Mouse (Mus musculus) thymus, postnatal 25 days (tissue): Measurements from ENCODE around the gene Elof1.
A peak's percentile ranks its signal among the peaks of the same experiment; 100 is the strongest.

Experiments
- DNase-seq: peaks from one replicate; pipeline ENCODE4 v3.0.0; 2022

Elof1 gene

GRCm38 (mm10) chr9:22135644-22136390 is 18.8 kb upstream of the Elof1 start, which contains the start of gene Acp5:
Acp5 (minus strand) TSS chr9:22135711.
- DNase-seq: peak; percentile 45

DNA sequence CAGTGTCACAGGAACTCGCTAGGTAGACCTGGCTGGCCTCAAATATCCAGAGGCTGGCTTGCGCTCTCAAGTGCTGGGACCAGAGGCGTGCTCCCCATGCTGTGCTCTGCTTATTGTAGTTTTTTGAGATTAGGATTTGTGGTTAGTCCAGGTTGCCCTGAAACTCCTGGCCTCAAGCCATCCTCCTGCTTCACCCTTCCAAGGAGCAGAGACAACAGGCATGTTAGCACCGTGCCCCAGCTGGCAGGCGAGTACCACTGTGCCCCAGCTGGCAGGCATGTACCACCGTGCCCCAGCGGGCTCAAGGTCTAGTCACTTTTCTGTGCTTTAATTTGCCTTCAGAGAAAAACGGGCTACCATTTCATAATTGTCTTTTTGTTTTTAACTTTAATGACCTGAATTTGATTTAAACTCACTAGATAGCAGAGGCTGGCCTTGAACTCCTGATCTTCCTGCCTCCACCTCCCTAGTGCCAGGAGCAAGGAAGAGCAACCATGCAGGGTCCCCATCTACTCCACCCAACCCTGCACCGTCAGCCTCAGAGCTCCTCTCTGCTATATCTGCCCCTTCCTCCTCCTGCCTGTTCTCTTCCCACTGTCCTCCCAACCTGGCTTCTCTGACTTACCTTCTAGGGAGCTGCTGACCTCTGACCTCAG is 18.1 kb upstream of the Elof1 start:
- no peak for DNase-seq

- DNase-seq: no peak
Observed at GRCm38 (mm10) chr9:22134246-22134890, 17.4 kb upstream of the Elof1 start.

DNA sequence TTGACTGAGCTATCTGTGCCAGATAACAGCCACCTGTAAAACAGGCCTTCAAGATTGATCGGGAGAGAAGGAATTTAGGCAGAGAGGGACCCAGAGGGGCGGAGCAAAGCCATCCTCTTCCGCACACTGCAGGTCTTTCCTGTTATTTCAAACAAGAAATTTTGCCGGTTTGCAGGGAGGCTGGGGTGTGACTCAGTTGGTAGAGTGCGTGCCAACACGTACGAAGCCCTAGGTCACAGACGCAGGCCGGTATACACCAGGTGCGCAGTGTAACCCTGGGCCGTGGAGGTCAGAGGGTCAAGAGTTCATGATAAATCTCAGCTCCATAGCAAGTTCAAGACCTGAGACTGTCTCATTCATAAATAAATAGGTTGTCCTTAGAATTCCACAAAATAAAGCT is 15.2 kb upstream of the Elof1 start:
- DNase-seq: no peak

DNA sequence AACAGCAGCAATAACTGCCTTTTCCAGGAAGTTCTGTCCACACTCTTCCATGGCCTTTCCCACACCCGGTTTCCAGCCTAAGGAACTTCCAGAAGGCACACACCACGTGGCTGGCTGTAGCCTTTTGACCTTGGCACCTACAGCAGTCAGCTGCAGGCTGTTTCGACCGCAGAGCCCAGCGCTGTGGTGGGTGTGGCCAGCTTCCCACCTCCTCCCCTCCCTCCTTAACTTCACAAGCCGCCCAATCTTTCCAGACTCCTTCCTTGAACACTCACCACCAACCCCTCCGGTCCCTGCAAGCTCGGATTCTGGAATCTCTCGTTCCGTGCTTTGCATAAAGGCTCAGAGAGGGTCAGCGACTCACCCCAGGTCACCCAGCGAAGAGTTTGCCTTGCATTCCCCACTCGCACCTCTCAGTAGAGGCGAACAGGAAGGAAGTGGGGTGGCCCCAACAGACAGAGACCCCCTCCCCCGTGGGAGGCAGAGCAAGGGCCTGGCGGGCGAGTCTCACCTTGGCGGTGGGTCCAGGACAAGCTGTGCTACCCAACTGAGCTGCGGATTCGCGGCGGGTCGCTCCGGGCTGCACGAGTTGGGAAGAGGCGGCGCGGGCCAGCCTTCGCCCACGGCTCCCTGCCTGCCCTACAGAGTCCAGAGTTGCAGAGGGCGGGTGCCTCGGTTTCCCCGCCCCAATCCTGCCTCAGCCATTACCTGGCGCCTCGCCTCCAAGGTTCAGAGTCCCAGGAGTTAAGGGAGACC is 14.4 kb upstream of the Elof1 start:
- DNase-seq: peak; percentile 86

- DNase-seq: no peak
Observed at GRCm38 (mm10) chr9:22125246-22126027, 8.5 kb upstream of the Elof1 start.

DNA sequence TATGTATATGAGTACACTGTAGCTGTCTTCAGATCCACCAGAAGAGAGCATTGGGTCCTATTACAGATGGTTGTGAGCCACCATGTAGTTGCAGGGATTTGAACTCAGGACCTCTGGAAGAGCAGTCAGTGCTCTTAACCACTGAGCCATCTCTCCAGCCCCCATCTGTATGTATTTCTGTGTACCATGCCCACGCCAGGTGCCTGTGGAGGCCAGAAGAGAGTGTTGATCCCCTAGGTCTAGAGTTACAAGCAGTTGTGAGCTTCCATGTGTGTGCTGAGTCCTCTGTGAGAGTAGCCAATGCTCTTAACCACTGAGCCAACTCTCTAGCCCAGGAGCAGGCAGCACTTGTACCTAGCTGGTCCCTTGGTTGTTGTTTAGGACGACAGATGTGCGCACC is 7.2 kb upstream of the Elof1 start:
- no peak for DNase-seq

DNA sequence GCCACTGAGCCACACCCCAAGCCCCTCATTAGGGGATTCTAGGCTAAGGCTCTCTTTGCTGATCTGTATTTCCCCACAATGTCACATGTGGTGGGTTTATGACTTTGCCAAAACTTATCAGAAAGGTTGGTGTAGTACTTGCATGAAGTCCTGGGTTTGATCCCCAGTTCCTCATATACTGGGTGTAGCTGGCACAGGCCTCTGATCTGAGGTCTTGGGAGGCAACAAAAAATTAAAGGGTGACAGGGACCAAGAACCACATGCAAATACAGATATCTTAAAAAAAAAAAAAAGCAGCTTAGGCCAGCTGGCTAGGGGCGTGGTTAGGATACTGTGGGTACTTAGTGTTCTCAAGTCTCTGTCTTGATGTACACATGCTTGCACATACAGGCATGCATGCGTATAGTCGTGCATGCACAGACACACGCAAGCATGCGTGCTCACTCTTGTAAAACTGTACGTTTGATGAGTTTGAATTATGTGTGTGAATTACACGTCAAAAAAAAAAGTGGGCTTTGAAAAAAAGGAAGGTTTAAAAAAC is 6.2 kb upstream of the Elof1 start:
- no peak for DNase-seq

DNA sequence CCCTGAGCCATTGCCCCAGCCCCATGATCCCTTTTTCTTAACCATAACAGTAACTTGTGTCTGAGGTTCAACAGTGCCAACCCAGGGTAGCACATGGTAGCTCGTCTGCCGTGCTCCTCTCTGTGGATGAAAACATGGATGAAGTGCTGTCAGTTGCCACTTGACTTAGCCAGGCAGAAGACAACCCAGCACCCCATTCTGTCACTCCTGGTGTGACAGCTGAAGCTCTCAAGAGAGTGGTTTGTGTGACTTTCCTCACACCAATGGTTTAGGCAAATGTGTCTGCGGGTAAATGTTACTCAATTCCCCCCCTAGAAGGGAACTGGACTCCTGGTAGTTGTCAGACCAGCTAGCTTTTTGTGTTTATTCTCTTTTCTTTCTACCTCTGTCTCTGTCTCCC is 5.0 kb upstream of the Elof1 start:
- no peak for DNase-seq

DNA sequence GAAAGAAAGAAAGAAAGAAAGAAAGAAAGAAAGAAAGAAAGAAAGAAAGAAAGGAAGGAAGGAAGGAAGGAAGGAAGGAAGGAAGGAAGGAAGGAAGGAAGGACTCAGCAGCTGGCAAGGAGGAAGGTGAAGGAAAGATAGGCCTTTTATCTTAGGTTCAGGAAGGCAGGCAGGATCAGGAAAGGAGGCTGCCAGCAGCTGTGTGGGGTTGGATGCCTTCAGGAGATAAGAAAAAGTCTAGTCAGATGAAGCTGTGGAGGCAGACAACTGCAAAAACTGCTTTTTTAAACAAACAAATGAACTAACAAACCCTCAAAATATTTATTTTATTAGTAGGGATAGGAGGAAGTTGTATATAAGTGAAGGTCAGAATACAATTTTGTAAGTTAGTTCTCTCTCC is 4.6 kb upstream of the Elof1 start:
- no peak for DNase-seq

DNA sequence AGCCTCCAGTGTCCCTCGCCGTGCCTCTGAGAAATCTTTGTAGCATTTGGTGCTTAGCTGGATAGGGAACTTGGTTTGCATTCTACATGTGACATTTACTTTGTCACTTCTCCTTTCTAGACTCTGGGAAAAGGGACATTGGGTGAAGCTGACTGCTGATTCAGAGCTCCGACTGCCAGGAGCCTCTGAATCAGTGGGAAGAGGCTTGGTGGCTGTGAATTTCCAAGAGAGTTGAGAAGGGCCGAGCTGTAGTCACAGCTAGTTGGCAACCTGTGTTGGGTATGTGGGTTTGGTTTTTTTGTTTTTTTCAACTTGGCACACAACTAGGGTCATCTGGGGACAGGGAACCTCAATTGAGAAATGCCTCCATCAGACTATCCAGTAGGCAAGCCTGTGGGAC is 2.6 kb upstream of the Elof1 start:
- DNase-seq: no peak

GRCm38 (mm10) chr9:22117754-22118456 is 933 bp upstream of the Elof1 start:
- DNase-seq: peak; percentile 71

GRCm38 (mm10) chr9:22116086-22116485 is 886 bp downstream of the Elof1 start:
- no peak for DNase-seq

DNA sequence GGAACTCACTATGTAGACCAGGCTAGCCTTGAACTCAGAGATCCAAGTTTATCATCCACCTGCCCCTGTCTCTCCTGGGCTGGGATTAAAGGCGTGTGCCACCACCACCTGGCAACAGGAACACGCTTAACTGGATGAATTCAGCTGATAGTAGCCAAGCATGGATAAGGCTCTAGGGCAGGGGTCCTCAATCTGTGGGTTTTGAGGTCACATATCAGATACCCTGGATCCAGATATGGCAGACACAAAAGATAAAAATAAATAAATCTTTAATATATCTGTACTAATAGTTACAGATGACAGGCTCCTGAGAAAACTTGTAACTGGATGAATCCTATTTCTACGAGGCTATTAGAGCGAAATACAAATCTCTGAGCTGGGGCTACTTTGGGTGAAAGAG is 1.3 kb downstream of the Elof1 start:
- no peak for DNase-seq

- no peak for DNase-seq
Observed at GRCm38 (mm10) chr9:22108194-22108593, 8.8 kb downstream of the Elof1 start.

- no peak for DNase-seq
Observed at GRCm38 (mm10) chr9:22099922-22100321, 17.1 kb downstream of the Elof1 start.

DNA sequence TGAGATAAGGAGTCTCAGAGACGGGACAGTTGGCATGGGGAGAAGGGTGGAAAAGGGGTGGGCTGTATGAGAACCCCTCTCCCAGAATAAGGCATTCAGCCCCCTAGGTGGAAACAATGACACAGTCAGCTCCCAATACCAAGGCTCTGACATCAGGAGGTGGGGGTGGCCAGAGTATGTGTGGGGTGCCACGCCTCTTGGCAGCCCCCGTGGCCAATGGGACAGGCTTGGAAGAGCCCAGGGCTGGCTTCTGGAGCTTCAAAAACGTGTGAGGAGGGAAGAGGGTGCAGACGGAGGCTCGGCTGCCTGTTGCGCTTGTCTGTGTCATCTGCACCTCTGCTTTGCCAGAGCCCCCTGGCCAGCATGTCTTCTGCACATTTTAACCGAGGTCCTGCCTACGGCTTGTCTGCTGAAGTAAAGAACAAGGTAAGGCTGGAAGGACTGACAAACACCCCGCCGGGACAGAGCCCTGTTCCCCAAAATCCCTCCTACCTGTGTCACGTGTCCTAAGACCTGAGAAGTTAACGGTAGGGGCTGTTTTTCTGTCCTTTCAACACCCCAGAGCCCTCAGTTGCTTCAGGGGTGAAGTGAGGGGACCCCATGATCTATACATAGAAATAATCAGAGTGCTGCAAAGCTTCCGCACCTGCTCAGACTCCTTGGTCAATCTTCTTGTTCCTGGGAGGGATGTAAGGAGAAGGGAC is 17.8 kb downstream of the Elof1 start, which contains the start of gene Cnn1:
Cnn1 (plus strand) TSS at position 224 of the 704 bp plus-strand sequence.
- no peak for DNase-seq

- DNase-seq: peak; percentile 80
Observed at GRCm38 (mm10) chr9:22095854-22096307, 21.1 kb downstream of the Elof1 start.

DNA sequence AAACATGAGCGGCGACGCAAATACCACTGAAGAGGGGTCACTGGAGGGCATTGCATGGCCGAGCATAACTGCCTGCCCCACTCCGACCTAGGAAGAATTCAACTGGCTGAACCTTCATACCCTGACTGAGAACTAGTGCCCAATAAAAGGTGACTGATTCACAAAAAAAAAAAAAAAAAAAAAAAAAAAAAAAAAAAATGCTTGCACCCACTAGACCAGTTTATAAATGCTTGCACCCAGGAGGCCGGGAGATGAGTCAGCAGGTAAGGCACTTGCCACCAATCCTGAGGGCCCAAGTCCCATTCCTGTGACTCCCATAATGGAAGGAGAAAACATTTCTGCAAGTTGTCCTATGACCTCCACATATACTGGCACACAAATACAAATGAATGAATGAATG is 24.2 kb downstream of the Elof1 start:
- DNase-seq: no peak

GRCm38 (mm10) chr9:22089986-22090385 is 27.0 kb downstream of the Elof1 start:
- no peak for DNase-seq

DNA sequence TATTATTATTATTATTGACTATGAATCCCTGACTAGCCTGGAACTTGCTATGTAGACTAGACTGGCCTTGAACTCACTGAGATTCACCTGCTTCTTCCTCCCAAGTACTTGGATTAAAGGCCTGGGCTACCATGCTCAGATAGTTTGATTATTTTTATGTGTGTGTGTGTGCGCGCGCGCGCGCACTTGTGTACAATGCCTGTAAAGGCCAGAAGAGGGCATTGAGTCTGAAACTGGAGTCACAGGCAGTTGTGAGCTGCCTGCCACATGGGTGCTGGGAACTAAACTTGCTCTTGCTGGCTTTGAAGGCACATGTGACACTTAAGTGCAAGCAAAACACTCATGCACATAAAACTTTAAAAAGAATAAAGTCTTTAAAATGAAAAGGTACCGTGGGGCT is 27.7 kb downstream of the Elof1 start:
- no peak for DNase-seq
